Mouse (Mus musculus) intestine, postnatal 0 days (tissue): ENCODE results near the gene Pgbd1. TPM values are rescaled to one million over a fixed set of nuclear protein-coding genes. Genes with fewer than 3 reads are reported as not detected.
"Not testable (repeated sequence)": the region's sequence is repeated elsewhere in the genome, so short reads cannot be mapped to it uniquely, and the experiment has no call there.

Source experiments
- ATAC-seq: fragments of 200-750 bp; cut with Nextera tagmentation; 2 replicates; pipeline ENCODE4 v1.8.0; 2017; ENCODE audit warnings: mild to moderate bottlenecking, moderate TSS enrichment, moderate library complexity
- H3K27ac ChIP-seq: fragments of 300-500 bp; sonication (generic); 2 replicates; pipeline ENCODE4 v1.5.1; 2014; ENCODE audit warnings: mild to moderate bottlenecking, low read depth, low read length, moderate library complexity
- H3K27me3 ChIP-seq: fragments of 300-500 bp; sonication (generic); replicated peaks from 2 replicates; pipeline ENCODE4 v1.6.1; 2014; ENCODE audit warnings: low read length, mixed read lengths; ENCODE audit not compliant: control insufficient read depth, insufficient read depth
- H3K36me3 ChIP-seq: fragments of 300-500 bp; sonication (generic); 2 replicates; pipeline ENCODE4 v1.6.1; 2014; ENCODE audit warnings: mild to moderate bottlenecking, moderate library complexity; ENCODE audit not compliant: control insufficient read depth, insufficient read depth
- H3K4me1 ChIP-seq: fragments of 300-500 bp; sonication (generic); replicated peaks from 2 replicates; pipeline ENCODE4 v1.6.1; 2014; ENCODE audit warnings: antibody characterized with exemption, low read length, mixed read lengths; ENCODE audit not compliant: control insufficient read depth, insufficient read depth
- H3K4me2 ChIP-seq: fragments of 300-500 bp; sonication (generic); replicated peaks from 2 replicates; pipeline ENCODE4 v1.6.1; 2014; ENCODE audit warnings: low read depth, mild to moderate bottlenecking, moderate library complexity
- H3K4me3 ChIP-seq: fragments of 300-500 bp; sonication (generic); 2 replicates; pipeline ENCODE4 v1.5.1; 2014; ENCODE audit warnings: low read depth, low read length
- H3K9ac ChIP-seq: fragments of 300-500 bp; sonication (generic); 2 replicates; pipeline ENCODE4 v1.6.1; 2014; ENCODE audit warnings: mild to moderate bottlenecking, low read depth, low read length
- H3K9me3 ChIP-seq: fragments of 300-500 bp; sonication (generic); 2 replicates; pipeline ENCODE4 v1.6.1; 2016; ENCODE audit warnings: mixed run types; ENCODE audit not compliant: control insufficient read depth
- CTCF ChIP-seq: sonication (generic); IDR thresholded peaks from 2 replicates; pipeline ENCODE4 v1.5.1; 2016; ENCODE audit warnings: low read depth, mild to moderate bottlenecking, control low read depth, antibody characterized with exemption, moderate library complexity
- WGBS: fragments of 180-500 bp; shearing (Covaris S2); extraction: QIAGEN DNeasy Blood & Tissue Kit; methylation state at CpG from one replicate; pipeline ENCODE4 v1.1.7; 2014; 5-methylcytosine and 5-hydroxymethylcytosine counted together
- polyA plus RNA-seq: library from polyadenylated mRNA; unstranded; fragments of >200 nt; fragmentation: Nextera tagmentation; extraction: Ambion mirVana; gene quantifications from 2 replicates; pipeline ENCODE4 v1.2.1, GENCODE M21; 2015

Gene Pgbd1
- polyA plus RNA-seq, 1 experiment from 2014 or later = 0.47 TPM

DNA sequence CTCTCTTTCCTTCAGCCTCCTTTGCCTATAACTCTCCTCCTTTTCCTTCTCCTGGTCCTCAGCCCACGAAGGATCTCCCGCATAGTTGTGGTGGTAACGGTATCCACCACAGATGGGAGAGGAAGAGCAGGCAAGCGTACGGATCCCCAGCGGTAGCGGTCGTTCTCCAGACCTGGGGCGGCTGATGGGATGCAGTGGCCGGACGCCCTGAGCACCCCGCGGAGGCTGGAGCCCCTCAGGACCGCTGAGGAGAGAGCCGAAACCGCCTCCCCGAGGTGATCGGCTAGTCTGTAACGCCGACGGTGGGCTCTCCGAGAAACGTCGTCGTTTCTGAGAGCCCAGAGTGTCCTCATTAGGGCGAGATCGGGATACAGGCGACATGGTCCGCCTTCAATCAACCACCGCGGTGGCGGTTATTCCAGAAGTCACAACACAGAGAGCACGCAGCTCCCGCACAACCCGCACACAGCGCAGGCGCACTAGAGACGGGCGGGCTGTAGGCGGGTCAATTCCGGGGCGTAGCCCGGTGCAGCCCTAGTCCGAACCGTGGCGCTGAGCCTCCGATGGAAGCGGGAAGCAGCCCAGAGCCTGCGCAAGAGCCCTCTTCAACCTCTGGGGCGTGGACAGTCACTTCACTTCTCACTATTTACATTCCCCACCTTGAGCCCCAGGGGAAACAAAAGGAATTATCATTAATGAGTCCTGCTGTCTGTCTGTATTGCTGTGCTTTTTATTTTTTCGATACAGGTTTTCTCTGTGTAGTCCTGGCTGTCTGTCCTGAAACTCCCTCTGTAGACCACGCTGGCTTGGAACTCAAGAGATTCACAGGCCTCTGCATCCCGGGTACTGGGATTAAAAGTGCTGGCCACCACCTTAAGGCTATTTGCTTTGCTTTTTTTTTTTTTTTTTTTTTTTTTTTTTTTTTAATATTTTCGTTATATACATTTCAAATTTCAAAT lies 27.5 kb upstream of the Pgbd1 start, which contains the start of gene Nkapl:
TSS of gene Nkapl (minus strand) at position 449 of the 959 bp plus-strand sequence.
- Histone ChIP-seq H3K9ac (peak within 1 kb of the TSS; percentile 64), H3K36me3 (no peaks in the 10 kb centered on the region), H3K27ac (no peak within 1 kb of the TSS; the same call in 1 of the 2 replicates), H3K9me3 (no peaks in the 10 kb centered on the region), H3K4me2 (peak within 1 kb of the TSS; percentile 94), H3K4me1 (0 out of 2 replicates have a peak, but pooled peaks cover 8% of the 10 kb centered on the region), H3K27me3 (no peaks in the 10 kb centered on the region), H3K4me3 (peak within 1 kb of the TSS; percentile 63)
- TF ChIP-seq CTCF = no peak
- under 1% methylated on average over 54 of the region's 54 CpGs for WGBS
- peak; percentile 96 for ATAC-seq

DNA sequence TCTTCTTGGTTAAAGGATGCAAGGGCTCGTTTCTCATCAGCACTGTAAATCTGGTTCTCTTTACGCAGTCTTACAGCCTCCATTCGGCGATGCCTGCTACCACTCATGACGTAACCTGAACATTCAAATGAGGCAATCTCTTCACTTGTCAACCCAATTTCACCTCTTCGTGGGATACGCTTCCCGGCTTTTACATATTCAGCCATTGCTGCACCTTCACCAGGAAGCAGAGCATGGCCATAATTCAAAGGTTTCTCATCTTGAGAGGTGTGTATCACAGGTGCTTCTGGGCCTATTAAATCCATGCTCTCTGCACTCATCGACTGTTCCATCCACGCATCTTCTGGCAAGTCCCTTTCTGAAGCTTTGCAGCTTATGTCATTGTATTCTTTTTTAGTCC lies 26.5 kb upstream of the Pgbd1 start:
- Histone ChIP-seq H3K9me3 (no peaks in the 10 kb centered on the region), H3K4me3 (no peak overlapping the region), H3K36me3 (no peaks in the 10 kb centered on the region), H3K4me2 (no peak overlapping the region), H3K27ac (no peak overlapping the region), H3K4me1 (0 out of 2 replicates have a peak, but pooled peaks cover 8% of the 10 kb centered on the region), H3K27me3 (no peaks in the 10 kb centered on the region), H3K9ac (no peak overlapping the region)
- WGBS = 88% methylated on average over 10 of the region's 10 CpGs
- no peak for ATAC-seq
- TF ChIP-seq CTCF = no peak

DNA sequence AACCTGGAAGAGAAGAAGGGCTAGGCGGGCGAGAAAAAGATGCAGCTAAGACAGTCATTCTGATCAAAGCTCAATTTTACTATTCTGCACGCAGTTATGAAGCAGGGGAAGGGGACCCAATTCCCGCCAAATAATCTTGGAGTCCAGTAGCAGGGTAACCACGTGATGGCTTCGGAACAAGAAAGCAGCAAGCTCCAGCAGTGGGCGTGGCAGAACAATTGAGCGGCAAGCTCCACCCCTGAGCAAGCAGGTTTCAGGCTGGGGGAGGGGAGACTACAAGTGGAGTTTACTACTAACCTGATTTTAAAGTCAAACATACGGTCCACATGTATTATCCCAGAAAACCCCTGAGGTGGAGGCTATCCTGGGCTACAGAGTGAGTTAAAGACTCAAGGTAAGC lies 21.7 kb upstream of the Pgbd1 start:
- H3K9ac ChIP-seq, ATAC-seq, H3K4me3 ChIP-seq, H3K4me2 ChIP-seq, H3K27ac ChIP-seq, H3K9me3 ChIP-seq, H3K4me1 ChIP-seq, H3K27me3 ChIP-seq, H3K36me3 ChIP-seq: not testable (repeated sequence)
- 50% methylated on average over 9 of the region's 9 CpGs for WGBS

DNA sequence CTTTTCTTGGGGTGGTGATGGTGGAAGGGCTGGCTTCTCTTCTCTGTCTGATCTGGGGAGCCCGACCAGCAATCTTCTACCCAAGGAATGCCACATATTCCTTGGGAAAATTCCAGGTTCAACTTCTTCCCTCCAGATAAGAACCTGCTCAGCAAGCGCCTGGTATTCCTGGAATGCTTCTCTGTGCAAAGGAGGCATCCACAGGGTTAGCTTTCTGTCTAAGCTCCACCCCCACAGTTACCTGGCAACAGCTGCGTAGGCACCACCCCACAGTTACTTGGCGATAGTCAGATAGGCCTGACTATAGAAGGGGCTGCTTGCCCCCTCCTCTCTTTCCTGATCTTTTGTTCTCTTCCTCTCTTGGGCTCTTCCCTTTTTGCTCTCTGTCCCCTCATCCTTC lies 15.5 kb upstream of the Pgbd1 start:
- TF ChIP-seq CTCF = no peak
- H3K36me3 ChIP-seq = no peaks in the 10 kb centered on the region
- no peak overlapping the region for H3K27ac ChIP-seq
- H3K27me3 ChIP-seq = no peaks in the 10 kb centered on the region
- 9% methylated on average over 4 of the region's 4 CpGs for WGBS
- H3K4me3 ChIP-seq = no peak overlapping the region
- H3K4me2 ChIP-seq = no peak overlapping the region
- no peak for ATAC-seq
- H3K9ac ChIP-seq = no peak overlapping the region
- H3K4me1 ChIP-seq = 0 out of 2 replicates have a peak, but pooled peaks cover 6% of the 10 kb centered on the region
- H3K9me3 ChIP-seq = no peaks in the 10 kb centered on the region

DNA sequence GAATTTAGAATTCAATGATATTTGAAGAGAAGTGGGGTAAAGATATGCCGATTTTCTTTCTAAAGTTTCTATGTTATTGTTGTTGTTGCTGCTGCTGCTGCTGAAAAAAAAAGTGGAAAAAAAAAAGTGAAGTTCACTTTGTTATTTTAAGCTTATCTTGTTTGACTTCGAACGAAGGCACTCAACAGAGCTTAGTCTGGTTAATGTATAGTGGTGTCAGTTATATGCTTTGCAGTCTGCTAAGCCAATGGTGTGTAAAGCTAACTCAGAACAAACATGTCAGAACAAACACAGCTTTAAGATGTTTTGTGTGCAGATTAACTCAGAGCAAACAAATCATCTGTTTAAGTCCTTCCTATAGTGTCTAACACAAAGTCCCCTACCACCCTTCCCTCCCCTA lies 13.3 kb upstream of the Pgbd1 start:
- H3K4me3 ChIP-seq = peak overlapping the region; percentile 67
- H3K27me3 ChIP-seq = no peaks in the 10 kb centered on the region
- peak overlapping the region; percentile 73 for H3K4me2 ChIP-seq
- 38% methylated on average over 3 of the region's 3 CpGs for WGBS
- peak overlapping the region; percentile 79; the same call in 1 of the 2 replicates for H3K27ac ChIP-seq
- H3K36me3 ChIP-seq = no peaks in the 10 kb centered on the region
- TF ChIP-seq CTCF = no peak
- H3K9me3 ChIP-seq = no peaks in the 10 kb centered on the region
- no peak overlapping the region for H3K9ac ChIP-seq
- 0 out of 2 replicates have a peak, but pooled peaks cover 6% of the 10 kb centered on the region for H3K4me1 ChIP-seq
- no peak; the same call in 1 of the 2 replicates for ATAC-seq

DNA sequence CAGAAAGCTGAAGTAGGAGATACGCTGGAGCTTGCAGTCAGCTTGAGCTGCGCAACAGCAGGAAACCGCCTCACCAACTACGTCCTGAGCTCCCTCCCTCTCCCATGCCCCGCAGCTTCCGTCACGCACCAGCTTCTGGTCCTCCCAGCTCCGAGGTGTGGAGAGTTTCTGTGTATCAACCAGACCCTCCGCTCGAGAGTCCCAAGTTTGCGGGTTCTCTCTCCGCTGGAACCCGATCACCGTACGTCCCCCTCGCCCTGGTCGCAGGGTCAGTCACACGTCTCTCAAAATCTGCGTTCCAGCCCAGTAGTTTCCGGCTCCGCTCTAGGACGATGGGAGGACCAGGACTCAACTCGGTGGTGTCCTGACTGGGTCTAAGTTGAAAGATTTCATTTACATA lies 12.6 kb upstream of the Pgbd1 start, which contains the start of gene Zscan26:
TSS of gene Zscan26 (minus strand) at position 282 of the 400 bp plus-strand sequence.
- peak within 1 kb of the TSS; percentile 79 for H3K27ac ChIP-seq
- 2% methylated on average over 23 of the region's 23 CpGs for WGBS

More for the DNA sequence above, 12.6 kb upstream of the Pgbd1 start, which contains the start of gene Zscan26:
- peak within 1 kb of the TSS; percentile 67 for H3K4me3 ChIP-seq
- TF ChIP-seq CTCF = no peak
- H3K27me3 ChIP-seq = no peaks in the 10 kb centered on the region
- peak within 1 kb of the TSS; percentile 73 for H3K4me2 ChIP-seq
- peak; percentile 87 for ATAC-seq
- H3K9me3 ChIP-seq = no peaks in the 10 kb centered on the region
- H3K4me1 ChIP-seq = 0 out of 2 replicates have a peak, but pooled peaks cover 6% of the 10 kb centered on the region
- no peaks in the 10 kb centered on the region; the same call in 1 of the 2 replicates for H3K36me3 ChIP-seq
- H3K9ac ChIP-seq = peak within 1 kb of the TSS; percentile 64
